Mouse (Mus musculus): ENCODE data around the gene Rgs9. TPM values are rescaled to one million over a fixed set of nuclear protein-coding genes. Genes with fewer than 3 reads are reported as not detected.

The Rgs9 gene
- polyA plus RNA-seq, 1 experiment from 2014 or later: 0.13 TPM

DNA sequence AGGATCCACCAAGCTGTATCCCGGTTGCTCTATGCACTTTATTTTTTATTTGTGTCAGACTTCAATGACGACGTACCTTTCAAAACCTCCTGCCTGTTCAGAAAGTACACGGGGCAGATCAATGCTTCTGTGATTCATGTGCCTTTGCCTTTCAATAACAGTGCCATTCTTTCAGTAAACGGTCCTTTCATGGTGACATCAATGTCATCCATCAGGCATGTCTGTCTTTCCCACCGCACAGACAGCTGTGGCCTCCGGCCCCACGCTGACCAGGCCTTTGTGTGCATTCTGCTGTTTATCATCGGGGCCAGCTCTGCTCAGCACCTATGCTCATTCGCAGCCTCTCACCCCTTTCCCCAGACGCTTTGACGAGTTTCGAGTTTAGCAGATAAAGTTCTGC, 91.2 kb downstream of the Rgs9 start:
- WGBS (ENCODE audit: insufficient replicate concordance): 47% methylated on average over 13 of the region's 13 CpGs
- no peaks in the 10 kb centered on the region for H3K27me3 ChIP-seq (ENCODE audit: control insufficient read depth, insufficient read depth, low read depth, low read length)
- no peak overlapping the region for H3K4me3 ChIP-seq (ENCODE audit: low read depth, low read length)
- no peak for ATAC-seq (ENCODE audit: low read depth)
- H3K4me1 ChIP-seq (ENCODE audit: control insufficient read depth, low read depth, low read length): no peaks in the 10 kb centered on the region
- H3K27ac ChIP-seq (ENCODE audit: low read length): no peak overlapping the region
- no peak overlapping the region for H3K4me2 ChIP-seq (ENCODE audit: low read depth, low read length)
- no peak overlapping the region for H3K9ac ChIP-seq (ENCODE audit: low read depth, low read length)
- no peaks in the 10 kb centered on the region for H3K36me3 ChIP-seq (ENCODE audit: control insufficient read depth, insufficient read depth)
- no peaks in the 10 kb centered on the region for H3K9me3 ChIP-seq (replicated peaks; ENCODE audit: control insufficient read depth, low read length)

- H3K9me3 ChIP-seq (replicated peaks; ENCODE audit: control insufficient read depth, low read length): no peaks in the 10 kb centered on the region
- H3K9ac ChIP-seq (ENCODE audit: low read depth, low read length): no peak overlapping the region
- no peaks in the 10 kb centered on the region for H3K36me3 ChIP-seq (ENCODE audit: control insufficient read depth, insufficient read depth)
- H3K4me1 ChIP-seq (ENCODE audit: control insufficient read depth, low read depth, low read length): no peaks in the 10 kb centered on the region
- H3K4me2 ChIP-seq (ENCODE audit: low read depth, low read length): no peak overlapping the region
- WGBS (ENCODE audit: insufficient replicate concordance): 60% methylated on average over 1 of the region's 1 CpGs
- no peaks in the 10 kb centered on the region for H3K27me3 ChIP-seq (ENCODE audit: control insufficient read depth, insufficient read depth, low read depth, low read length)
- no peak for ATAC-seq (ENCODE audit: low read depth)
- no peak overlapping the region for H3K27ac ChIP-seq (ENCODE audit: low read length)
- no peak overlapping the region for H3K4me3 ChIP-seq (ENCODE audit: low read depth, low read length)
Measured at GRCm38 (mm10) chr11:109206028-109206427, 91.9 kb downstream of the Rgs9 start.

DNA sequence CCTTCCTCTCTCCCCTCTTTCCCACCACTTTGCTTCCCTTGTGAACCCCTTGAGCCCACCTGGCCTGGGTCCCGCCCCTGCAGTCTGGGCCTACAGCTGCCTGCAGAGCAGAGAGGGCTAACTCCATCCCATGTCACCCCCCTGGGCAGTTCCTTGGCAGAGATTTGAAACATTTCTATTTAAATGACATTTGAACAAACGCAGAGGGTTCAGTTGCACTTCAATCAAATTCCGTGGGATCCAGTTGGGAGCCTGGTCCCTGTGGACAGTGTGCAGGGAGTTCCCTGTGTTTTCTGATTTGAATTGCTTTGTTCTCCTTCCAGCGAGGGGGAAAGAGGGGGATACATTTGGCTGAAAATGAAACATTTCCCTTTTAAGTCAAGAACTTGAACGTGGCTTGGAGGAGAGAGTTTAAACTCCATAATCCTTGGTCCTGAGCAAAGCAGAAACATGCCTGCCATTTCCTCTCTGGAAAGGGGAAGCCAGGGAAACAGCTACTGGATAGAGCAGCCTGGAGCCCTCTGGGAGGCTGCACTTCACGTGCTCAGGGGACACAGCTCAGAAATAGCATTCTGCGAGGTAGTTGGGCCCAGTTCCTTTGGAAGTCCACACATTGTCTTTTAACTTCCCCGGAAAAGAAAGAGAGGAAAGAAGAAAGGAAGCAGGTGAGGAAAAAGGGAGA, 98.2 kb downstream of the Rgs9 start:
- Histone ChIP-seq H3K4me2 (ENCODE audit: low read depth, low read length) (no peak overlapping the region), H3K27me3 (ENCODE audit: control insufficient read depth, insufficient read depth, low read depth, low read length) (no peaks in the 10 kb centered on the region), H3K36me3 (ENCODE audit: control insufficient read depth, insufficient read depth) (no peaks in the 10 kb centered on the region), H3K9me3 (replicated peaks; ENCODE audit: control insufficient read depth, low read length) (no peaks in the 10 kb centered on the region), H3K9ac (ENCODE audit: low read depth, low read length) (no peak overlapping the region), H3K4me1 (ENCODE audit: control insufficient read depth, low read depth, low read length) (no peaks in the 10 kb centered on the region), H3K4me3 (ENCODE audit: low read depth, low read length) (no peak overlapping the region), H3K27ac (ENCODE audit: low read length) (no peak overlapping the region)
- 32% methylated on average over 8 of the region's 8 CpGs for WGBS (ENCODE audit: insufficient replicate concordance)
- no peak for ATAC-seq (ENCODE audit: low read depth)

- ATAC-seq (ENCODE audit: low read depth): no peak
- Histone ChIP-seq H3K4me3 (ENCODE audit: low read depth, low read length) (no peak overlapping the region), H3K4me2 (ENCODE audit: low read depth, low read length) (no peak overlapping the region), H3K36me3 (ENCODE audit: control insufficient read depth, insufficient read depth) (no peaks in the 10 kb centered on the region), H3K9ac (ENCODE audit: low read depth, low read length) (no peak overlapping the region), H3K4me1 (ENCODE audit: control insufficient read depth, low read depth, low read length) (no peaks in the 10 kb centered on the region), H3K9me3 (replicated peaks; ENCODE audit: control insufficient read depth, low read length) (no peaks in the 10 kb centered on the region), H3K27me3 (ENCODE audit: control insufficient read depth, insufficient read depth, low read depth, low read length) (no peaks in the 10 kb centered on the region), H3K27ac (ENCODE audit: low read length) (no peak overlapping the region)
- 42% methylated on average over 15 of the region's 15 CpGs for WGBS (ENCODE audit: insufficient replicate concordance)
Measured at GRCm38 (mm10) chr11:109192673-109193557, 105.0 kb downstream of the Rgs9 start.

- WGBS (ENCODE audit: insufficient replicate concordance): 66% methylated on average over 5 of the region's 5 CpGs
- Histone ChIP-seq H3K9ac (ENCODE audit: low read depth, low read length) (no peak overlapping the region), H3K4me1 (ENCODE audit: control insufficient read depth, low read depth, low read length) (no peaks in the 10 kb centered on the region), H3K4me2 (ENCODE audit: low read depth, low read length) (no peak overlapping the region), H3K9me3 (replicated peaks; ENCODE audit: control insufficient read depth, low read length) (no peaks in the 10 kb centered on the region), H3K27me3 (ENCODE audit: control insufficient read depth, insufficient read depth, low read depth, low read length) (no peaks in the 10 kb centered on the region), H3K4me3 (ENCODE audit: low read depth, low read length) (no peak overlapping the region), H3K36me3 (ENCODE audit: control insufficient read depth, insufficient read depth) (no peaks in the 10 kb centered on the region), H3K27ac (ENCODE audit: low read length) (no peak overlapping the region)
- no peak for ATAC-seq (ENCODE audit: low read depth)
Measured at GRCm38 (mm10) chr11:109188235-109188634, 109.7 kb downstream of the Rgs9 start.

DNA sequence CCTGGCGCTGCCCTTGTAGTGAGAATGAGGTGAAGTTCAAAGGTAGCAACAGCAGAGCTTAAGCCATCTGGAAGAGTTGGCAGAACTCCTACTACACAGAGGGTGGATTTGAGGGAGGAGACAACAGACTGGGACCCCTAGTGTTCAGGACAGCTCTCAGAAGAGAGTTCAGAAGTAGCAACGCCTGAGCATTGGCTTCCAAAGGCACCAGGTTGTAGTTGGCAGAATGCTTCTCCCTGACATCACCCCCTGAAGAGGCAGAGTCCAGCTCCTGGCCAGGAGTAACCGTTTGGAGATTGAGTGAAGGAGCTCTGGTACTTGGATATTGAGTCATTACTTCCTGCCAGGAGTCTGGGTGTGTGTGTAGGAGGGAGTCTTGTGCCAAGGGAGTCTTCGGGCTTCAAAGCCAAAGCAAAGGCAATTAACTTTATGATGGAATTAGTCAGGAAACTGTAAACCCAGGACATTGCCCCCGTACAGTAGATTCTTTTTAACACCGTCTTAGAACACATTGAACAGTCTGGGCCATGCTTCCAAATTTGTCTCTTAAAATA, 110.2 kb downstream of the Rgs9 start:
- no peak overlapping the region for H3K27ac ChIP-seq (ENCODE audit: low read length)
- WGBS (ENCODE audit: insufficient replicate concordance): 43% methylated on average over 6 of the region's 6 CpGs
- H3K4me1 ChIP-seq (ENCODE audit: control insufficient read depth, low read depth, low read length): no peaks in the 10 kb centered on the region
- ATAC-seq (ENCODE audit: low read depth): no peak
- no peaks in the 10 kb centered on the region for H3K9me3 ChIP-seq (replicated peaks; ENCODE audit: control insufficient read depth, low read length)
- H3K4me2 ChIP-seq (ENCODE audit: low read depth, low read length): no peak overlapping the region
- no peak overlapping the region for H3K9ac ChIP-seq (ENCODE audit: low read depth, low read length)
- H3K4me3 ChIP-seq (ENCODE audit: low read depth, low read length): no peak overlapping the region
- H3K36me3 ChIP-seq (ENCODE audit: control insufficient read depth, insufficient read depth): no peaks in the 10 kb centered on the region
- H3K27me3 ChIP-seq (ENCODE audit: control insufficient read depth, insufficient read depth, low read depth, low read length): no peaks in the 10 kb centered on the region

DNA sequence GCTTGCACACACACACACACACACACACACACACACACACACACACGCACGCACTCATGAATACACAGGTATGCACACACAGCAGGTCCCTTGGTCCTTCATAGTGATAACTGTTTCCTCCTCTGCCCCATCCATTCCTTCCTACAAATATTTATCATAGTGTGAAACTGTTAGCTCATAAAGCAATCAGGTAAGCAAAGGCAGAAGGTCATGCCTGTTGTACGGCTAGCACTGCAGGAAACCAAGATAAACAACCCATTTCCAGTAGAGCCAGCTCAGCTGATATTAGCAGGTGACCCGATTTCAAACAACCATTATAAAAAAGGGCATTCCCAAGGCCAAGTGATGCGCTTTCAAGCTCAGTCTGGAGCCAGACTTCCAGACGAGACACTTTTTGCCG, 116.8 kb downstream of the Rgs9 start:
- no peak for ATAC-seq (ENCODE audit: low read depth)
- no peaks in the 10 kb centered on the region for H3K4me1 ChIP-seq (ENCODE audit: control insufficient read depth, low read depth, low read length)
- no peak overlapping the region for H3K4me3 ChIP-seq (ENCODE audit: low read depth, low read length)
- 56% methylated on average over 7 of the region's 7 CpGs for WGBS (ENCODE audit: insufficient replicate concordance)
- no peak overlapping the region for H3K27ac ChIP-seq (ENCODE audit: low read length)
- no peak overlapping the region for H3K4me2 ChIP-seq (ENCODE audit: low read depth, low read length)
- no peak overlapping the region for H3K9ac ChIP-seq (ENCODE audit: low read depth, low read length)
- no peaks in the 10 kb centered on the region for H3K27me3 ChIP-seq (ENCODE audit: control insufficient read depth, insufficient read depth, low read depth, low read length)
- H3K9me3 ChIP-seq (replicated peaks; ENCODE audit: control insufficient read depth, low read length): no peaks in the 10 kb centered on the region
- H3K36me3 ChIP-seq (ENCODE audit: control insufficient read depth, insufficient read depth): no peaks in the 10 kb centered on the region

DNA sequence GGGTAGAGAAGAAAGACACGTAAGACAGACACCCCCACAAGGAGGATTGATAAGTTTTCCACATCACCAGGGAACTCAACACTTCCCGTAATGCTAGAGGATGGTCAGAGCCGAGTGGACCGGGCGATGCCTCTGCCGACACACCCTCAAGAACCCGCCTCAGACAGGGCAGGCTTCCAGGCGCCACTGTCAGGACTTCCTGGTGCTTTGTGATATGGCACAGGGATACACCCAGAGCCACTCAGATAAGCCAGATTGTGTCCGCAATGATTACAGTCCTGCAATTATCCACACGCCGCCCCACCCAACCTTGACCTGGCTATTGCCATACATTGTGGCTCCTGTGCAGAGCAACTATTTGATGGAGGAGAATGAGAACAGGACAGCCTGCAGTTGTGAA, 117.6 kb downstream of the Rgs9 start:
- no peak overlapping the region for H3K4me3 ChIP-seq (ENCODE audit: low read depth, low read length)
- no peaks in the 10 kb centered on the region for H3K27me3 ChIP-seq (ENCODE audit: control insufficient read depth, insufficient read depth, low read depth, low read length)
- no peak overlapping the region for H3K4me2 ChIP-seq (ENCODE audit: low read depth, low read length)
- no peaks in the 10 kb centered on the region for H3K36me3 ChIP-seq (ENCODE audit: control insufficient read depth, insufficient read depth)
- WGBS (ENCODE audit: insufficient replicate concordance): 60% methylated on average over 11 of the region's 11 CpGs
- no peaks in the 10 kb centered on the region for H3K4me1 ChIP-seq (ENCODE audit: control insufficient read depth, low read depth, low read length)
- H3K9me3 ChIP-seq (replicated peaks; ENCODE audit: control insufficient read depth, low read length): no peaks in the 10 kb centered on the region
- no peak overlapping the region for H3K27ac ChIP-seq (ENCODE audit: low read length)
- H3K9ac ChIP-seq (ENCODE audit: low read depth, low read length): no peak overlapping the region
- no peak for ATAC-seq (ENCODE audit: low read depth)

All from liver, embryonic 16.5 days (tissue).